Mouse (Mus musculus): Measurements from ENCODE around the gene Dram2.
"Not testable (repeated sequence)": the region's sequence is repeated elsewhere in the genome, so short reads cannot be mapped to it uniquely, and the experiment has no call there.

The Dram2 gene

DNA sequence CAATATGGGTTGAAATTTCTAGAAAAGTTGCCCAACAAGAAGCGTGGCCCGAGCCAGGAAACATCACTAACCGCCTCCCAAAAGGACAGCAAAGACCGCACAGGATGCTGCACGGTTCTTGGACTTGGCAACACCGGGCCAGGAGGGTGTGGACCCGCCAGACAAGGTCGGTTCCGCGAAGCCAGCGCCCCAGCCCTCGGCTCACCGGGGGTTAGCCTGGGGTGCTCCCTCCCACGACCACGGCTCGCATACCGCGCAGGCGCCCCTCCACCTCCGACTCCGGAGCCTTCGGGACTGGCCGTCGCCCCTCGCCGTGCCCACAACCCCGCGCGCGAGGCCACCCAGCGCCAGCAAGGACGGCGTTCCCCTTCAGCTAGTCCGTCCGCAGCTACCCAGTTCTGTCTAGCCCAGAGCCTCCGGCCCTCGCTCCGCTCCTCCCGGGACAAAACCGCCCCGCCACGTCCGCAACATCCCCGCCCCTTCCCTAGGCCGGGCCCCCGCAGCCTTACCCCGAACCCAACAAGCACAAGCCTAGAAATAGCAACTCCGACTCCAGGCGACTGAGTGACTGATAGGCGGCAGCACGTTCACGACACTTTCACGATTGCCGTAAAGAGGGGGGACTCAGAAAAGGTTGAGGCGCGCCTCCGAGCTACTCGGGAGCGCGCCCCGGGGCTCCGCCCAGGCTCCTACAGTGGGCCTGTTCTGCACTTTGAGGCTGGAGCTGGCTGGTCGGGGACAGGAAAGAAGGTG lies at the start of gene Dram2, which contains the start of gene Cept1:
Dram2 (plus strand) TSS at position 628 of the 753 bp plus-strand sequence.
Cept1 (minus strand) TSS at position 632 of the 753 bp plus-strand sequence.
- peak; percentile 85 for DNase-seq (ENCODE audit: low read depth)

GRCm38 (mm10) chr3:106500510-106500909 lies 47.1 kb upstream of the Dram2 start:
- no peak for DNase-seq (ENCODE audit: low read depth)

GRCm38 (mm10) chr3:106502892-106503291 lies 44.7 kb upstream of the Dram2 start:
- DNase-seq (ENCODE audit: low read depth) = no peak

DNA sequence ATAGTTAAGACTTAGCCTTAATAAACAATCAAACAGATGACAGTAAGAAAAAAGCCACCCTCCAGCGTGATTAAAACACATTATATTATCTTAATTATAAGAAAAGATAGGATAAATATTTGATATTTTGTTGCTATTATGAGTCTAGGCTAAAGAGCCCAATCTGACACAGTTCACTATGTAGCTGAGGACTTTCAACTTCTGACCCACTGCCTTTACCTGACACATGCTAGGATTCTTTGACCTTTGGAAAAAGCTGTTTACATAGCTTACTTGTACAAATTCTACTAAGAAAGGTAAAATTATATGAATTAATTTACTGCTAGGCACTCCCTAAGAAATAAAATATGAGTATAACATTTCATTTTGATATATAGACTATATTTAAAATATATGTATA lies 36.9 kb upstream of the Dram2 start:
- DNase-seq (ENCODE audit: low read depth) = no peak

- no peak for DNase-seq (ENCODE audit: low read depth)
Measured at GRCm38 (mm10) chr3:106515016-106515415, 32.6 kb upstream of the Dram2 start.

DNA sequence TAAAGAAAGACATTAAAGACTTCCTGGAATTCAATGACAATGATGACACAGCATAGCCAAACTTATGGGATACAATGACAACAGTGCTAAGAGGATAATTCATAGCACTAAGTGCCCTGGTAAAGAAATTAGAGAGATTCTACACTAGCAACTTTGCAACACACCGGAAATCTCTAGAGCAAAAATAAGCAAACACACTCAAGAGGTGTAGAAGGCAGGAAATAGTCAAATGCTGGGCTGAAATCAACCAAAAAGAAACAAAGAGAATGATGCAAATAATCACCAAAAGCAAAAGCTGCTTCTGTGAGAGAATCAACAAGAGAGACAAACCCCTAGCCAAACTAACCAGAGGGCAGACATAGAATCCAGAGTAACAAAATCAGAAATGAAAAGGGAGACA lies 24.9 kb upstream of the Dram2 start:
- no peak for DNase-seq (ENCODE audit: low read depth)

GRCm38 (mm10) chr3:106526411-106526810 lies 21.2 kb upstream of the Dram2 start:
- no peak for DNase-seq (ENCODE audit: low read depth)

GRCm38 (mm10) chr3:106528032-106528431 lies 19.6 kb upstream of the Dram2 start:
- no peak for DNase-seq (ENCODE audit: low read depth)

DNA sequence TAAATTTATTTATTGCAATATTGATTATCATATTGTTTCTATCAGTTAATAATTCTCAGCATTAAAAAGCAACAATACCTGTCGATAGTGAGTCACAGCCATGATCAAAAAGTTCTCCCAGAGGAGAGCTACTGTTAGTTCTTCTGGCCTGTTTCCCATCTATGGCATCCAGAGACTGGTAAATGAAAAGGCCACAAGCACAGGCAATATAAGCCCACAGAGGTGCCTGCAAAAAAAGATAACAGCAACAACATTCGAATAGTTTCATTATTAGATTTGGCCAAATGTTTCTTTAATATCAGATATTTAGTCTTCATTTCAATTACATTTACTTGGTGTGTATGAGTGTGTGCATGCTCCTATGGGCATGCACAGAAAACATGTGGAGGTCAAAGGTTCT lies 14.3 kb upstream of the Dram2 start:
- DNase-seq (ENCODE audit: low read depth) = no peak

DNA sequence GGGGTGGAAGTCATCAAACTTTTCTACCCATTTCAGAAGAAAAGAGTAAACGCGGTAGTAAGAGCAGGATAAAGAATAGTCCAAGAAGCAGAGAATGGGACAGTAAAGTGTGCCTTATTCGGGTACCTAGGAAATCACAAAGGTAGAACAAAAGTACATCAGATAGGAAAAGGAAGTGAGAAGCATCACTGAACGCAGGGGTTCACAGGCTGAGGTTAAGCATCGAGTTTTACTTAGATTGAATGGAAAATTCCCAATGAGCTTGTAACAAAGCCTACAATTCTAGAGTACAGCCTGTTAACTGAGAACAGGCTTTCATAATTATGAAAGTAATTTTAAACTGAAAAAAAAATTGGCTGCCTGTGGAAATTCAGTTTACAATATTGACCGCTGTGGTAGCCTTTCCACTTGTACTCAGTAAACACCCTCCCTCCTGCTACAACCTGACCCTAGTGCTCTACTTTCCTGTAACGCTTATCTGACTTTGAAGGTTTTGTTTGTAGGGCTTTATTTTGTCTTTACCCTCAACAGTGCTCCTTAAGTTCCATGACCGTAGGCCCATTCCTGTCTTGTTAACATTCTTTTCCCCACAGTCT lies 2.8 kb upstream of the Dram2 start:
- DNase-seq (ENCODE audit: low read depth) = no peak

DNA sequence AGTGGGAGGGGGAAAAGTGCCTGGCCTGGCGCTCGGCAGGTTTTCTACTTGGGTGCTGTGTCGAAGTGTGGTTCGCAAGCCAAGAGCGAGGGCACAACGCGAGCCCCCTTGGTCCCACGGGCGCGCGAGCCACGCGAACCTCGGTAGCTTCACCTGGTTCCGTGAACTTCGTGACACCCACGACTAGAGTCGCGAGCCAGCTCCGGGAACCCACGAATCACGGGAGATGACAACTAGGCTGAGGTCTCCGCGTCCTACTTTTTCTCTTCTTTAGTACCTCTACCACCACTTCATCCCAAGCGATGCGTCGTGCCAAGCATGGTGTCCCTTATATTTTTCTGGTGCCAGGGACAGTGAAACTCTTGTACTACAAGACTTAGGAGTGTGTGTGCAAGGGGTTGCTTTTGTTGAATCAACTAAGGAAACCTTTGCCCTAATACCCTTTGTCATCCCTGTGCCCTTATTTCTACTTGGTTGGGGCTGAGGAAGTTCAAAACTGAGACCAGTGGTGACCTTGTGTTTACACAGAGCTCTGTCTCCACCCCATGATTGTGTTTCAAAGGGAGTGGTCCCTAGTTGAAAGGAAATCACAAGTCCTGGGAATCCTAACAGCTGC lies 434 bp downstream of the Dram2 start:
- peak; percentile 19 for DNase-seq (ENCODE audit: low read depth)

DNA sequence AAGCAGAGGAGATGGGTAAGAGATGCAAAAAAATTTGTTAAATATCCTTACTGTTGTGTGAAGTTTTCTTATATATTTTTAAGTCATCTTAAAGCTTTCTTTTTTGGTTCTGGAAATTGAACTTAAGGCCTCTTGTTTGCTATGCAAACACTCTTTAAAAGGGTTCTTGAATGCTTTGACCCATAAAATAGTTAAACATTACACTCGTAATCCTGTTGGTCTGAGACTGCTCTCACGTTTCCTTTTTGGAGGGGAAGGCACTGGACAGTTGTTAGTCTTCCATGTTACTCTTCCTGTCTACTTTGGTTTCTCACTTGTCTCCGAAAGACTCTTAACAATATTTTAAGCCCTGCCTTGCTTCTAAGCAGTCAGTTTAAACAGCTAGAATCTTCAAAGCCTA lies 1.4 kb downstream of the Dram2 start:
- DNase-seq (ENCODE audit: low read depth) = no peak

- no peak for DNase-seq (ENCODE audit: low read depth)
Measured at GRCm38 (mm10) chr3:106553411-106553810, 5.8 kb downstream of the Dram2 start.

DNA sequence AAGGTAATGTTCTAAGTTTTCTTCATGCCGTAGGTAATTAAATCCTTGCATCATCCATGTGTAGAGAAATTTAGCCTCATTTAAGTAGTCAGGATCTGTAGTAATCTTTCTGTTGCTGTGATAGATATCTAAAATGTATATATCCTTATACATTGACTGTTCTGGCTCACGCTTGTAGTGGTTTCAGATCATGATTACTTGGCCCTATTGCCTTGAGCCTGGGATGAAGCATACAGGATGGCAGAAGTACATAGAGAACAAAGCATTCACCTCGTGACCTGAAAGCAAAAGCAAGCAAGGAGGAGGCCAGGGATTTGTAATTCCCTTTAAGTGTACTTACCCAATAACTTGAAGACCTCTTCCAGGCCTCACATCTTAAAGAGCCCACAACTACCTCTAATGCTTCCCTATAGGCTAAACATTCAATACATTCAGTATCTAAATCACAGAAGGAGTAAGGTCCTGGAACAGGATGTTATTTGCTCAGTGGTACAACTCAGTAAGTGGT lies 8.2 kb downstream of the Dram2 start:
- DNase-seq (ENCODE audit: low read depth) = no peak

- no peak for DNase-seq (ENCODE audit: low read depth)
Measured at GRCm38 (mm10) chr3:106558271-106558670, 10.7 kb downstream of the Dram2 start.

DNA sequence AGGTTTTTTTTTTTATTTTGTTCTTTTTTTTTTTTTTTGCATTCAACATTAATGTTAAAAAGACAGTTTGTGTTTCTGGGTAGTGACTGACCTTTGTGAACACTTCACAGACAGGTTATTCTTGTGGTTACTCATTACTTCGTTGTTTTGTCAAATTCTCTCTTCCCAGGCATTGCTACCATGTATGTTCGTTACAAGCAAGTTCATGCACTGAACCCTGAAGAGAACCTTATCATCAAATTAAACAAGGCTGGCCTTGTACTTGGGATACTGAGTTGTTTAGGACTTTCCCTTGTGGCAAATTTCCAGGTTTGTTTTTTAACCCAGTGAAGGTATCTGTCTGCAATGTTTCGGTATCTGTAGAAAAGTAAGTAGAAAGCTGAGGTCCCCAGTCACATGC lies 18.3 kb downstream of the Dram2 start:
- DNase-seq (ENCODE audit: low read depth) = no peak

DNA sequence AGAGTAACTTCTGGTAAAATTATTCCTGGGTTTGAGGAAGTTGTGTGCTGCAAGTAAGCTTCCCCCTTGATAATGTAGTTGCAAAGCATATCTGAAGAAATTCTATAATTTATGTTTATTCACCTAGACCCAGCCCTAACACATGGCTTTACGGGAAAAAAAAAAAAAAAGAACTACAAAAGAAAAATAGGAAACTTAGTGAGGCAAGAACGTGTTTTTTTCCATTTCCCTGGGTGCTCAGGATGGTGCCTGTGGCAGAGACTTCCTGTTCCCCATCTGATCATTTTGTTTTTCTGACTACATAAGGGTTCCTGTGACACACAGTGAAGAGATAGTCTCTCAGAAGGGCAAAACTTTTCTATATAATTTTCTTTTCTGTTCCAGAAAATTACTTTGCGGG lies 25.6 kb downstream of the Dram2 start:
- DNase-seq (ENCODE audit: low read depth) = no peak

- DNase-seq (ENCODE audit: low read depth) = no peak
Measured at GRCm38 (mm10) chr3:106579296-106579695, 31.7 kb downstream of the Dram2 start.

DNA sequence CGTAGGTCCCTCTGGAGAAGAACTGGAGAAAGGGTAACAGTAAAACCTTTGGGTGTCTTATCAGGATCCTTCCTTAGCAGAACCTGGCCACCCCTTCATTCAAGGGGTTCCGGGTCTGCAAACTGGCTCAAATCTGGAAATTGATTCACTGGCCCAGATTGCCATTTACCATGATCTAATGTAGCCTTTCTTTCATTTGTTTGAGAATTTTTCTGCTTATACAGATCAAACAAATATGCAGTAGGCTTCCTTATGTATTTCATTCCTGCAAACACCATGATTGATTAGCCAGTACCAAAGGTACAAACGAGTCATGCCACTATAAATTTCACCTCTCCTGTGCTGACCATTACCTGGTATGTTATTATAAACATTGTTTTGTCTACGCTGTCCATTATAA lies 46.0 kb downstream of the Dram2 start:
- not testable (repeated sequence) for DNase-seq (ENCODE audit: low read depth)

GRCm38 (mm10) chr3:106618103-106618502 lies 70.5 kb downstream of the Dram2 start:
- DNase-seq (ENCODE audit: low read depth) = no peak

Measured in fibroblast of lung, adult 2 months (primary cell).